Mouse (Mus musculus) bone marrow, adult 2 months (tissue): ENCODE measurements at regions not wholly inside any gene's neighbourhood (a gene's known extent, or its start where the extent isn't known, plus 50 kb on each side); places are given as distances from the start of the nearest gene placed in this dataset.

Experiments
- CTCF ChIP-seq: fragments of 200-500 bp; IDR thresholded peaks from 2 replicates; pipeline ENCODE4 v1.5.1; 2011; ENCODE audit warnings: low read length, control low read depth; ENCODE audit not compliant: control insufficient read depth, insufficient read depth
- POLR2A ChIP-seq: fragments of 200-500 bp; IDR thresholded peaks from 2 replicates; pipeline ENCODE4 v1.6.1; 2011; ENCODE audit warnings: low read depth, mild to moderate bottlenecking, control low read depth, low read length, borderline replicate concordance; ENCODE audit not compliant: control insufficient read depth

GRCm38 (mm10) chr12:106722010-106722362 lies 712.0 kb downstream of the Vrk1 start:
- TF ChIP-seq POLR2A (no peak), CTCF (no peak)
